Mouse (Mus musculus) frontal cortex, adult (tissue): ENCODE measurements around the gene Plac1.
A peak's percentile ranks its signal among the peaks of the same experiment; 100 is the strongest.
"Not testable (repeated sequence)": the region's sequence is repeated elsewhere in the genome, so short reads cannot be mapped to it uniquely, and the experiment has no call there.

ENCODE experiments used
- ATAC-seq: cut with Nextera tagmentation; 2 replicates; pipeline ENCODE4 v1.9.2; 2017; ENCODE audit warnings: mild to moderate bottlenecking, moderate library complexity, mixed read lengths; ENCODE audit not compliant: low TSS enrichment

Gene Plac1

GRCm38 (mm10) chrX:53240011-53240410 lies at the start of gene Plac1:
Gene Plac1, minus strand, starts transcription at chrX:53240111.
- ATAC-seq: no peak

- ATAC-seq: no peak
Measured at GRCm38 (mm10) chrX:53287924-53288323, 48.0 kb upstream of the Plac1 start.

DNA sequence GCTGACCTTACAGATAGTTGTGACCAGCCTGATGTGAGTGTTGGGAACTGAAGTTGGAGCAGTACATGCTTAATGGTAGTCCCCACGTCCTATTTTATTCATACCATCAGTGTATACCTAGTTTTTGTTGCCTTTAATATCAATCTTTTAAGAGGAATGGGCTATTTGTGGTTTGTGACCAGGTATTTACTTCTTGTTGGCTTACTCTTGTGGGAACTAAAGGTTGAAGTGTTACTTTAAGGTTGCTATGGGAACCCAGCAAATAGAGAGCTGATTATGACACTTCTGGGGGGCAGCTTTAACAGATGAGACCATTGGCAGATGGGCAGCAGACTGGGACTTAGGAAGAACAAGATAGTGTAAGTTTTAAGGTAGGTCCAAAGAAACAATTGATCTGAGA lies 33.2 kb upstream of the Plac1 start, which contains the start of gene Fam122c:
Fam122c (plus strand) TSS at position 301 of the 400 bp plus-strand sequence.
- ATAC-seq: no peak

DNA sequence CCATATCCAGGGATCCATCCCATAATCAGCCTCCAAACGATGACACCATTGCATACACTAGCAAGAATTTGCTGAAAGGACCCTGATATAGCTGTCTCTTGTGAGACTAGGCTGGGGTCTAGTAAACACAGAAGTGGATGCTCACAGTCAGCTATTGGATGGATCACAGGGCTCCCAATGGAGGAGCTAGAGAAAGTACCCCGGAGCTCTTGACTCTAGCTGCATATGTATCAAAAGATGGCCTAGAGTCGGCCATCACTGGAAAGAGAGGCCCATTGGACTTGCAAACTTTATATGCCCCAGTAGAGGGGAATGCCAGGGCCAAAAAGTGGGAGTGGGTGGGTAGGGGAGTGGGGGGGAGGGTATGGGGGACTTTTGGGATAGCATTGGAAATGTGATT lies 31.7 kb upstream of the Plac1 start:
- not testable (repeated sequence) for ATAC-seq

- 0 out of 2 replicates have a peak, but pooled peaks have one; percentile 5 for ATAC-seq
Measured at GRCm38 (mm10) chrX:53270063-53270432, 30.1 kb upstream of the Plac1 start.

DNA sequence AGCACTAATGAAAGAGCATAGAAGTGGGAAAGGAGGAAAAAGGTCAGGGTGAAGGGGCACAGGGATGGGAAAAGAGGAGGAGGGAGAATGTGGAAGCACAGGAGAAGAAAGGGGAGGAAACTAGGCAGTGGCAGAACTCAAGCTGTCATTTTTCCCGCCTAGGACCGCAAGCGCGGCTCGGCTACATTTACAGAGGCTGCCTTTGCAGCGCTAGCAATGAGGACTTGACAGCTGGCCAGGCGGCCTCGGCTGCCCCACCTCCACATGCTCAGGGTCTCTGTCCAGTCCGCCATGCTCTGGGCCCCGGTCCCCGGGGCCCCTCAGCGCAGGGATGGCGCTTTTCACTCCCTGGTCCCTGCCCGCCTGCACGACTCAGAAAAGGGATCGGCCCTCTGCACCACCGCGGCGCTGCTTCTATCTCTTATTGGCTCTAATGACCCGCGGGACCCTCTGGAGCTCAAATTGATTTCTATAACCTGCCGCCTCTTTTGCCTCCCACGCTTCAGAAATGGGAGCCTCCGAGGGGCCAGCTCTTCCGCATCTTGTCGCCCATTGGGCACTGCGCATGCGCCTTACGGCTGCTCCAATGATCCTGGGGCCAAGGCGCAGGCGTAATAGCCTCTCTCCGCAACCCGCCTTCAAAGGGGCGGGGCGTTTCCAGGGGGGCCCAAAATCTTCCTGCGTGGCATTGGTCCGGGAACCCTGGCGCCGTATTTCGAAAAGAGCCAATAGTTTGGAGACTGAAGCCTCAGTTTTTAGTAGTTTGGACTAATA lies 29.6 kb upstream of the Plac1 start, which contains the start of gene Fam122b:
Fam122b (minus strand) TSS at position 517 of the 774 bp plus-strand sequence.
- peak; percentile 99 for ATAC-seq

GRCm38 (mm10) chrX:53268856-53269255 lies 28.9 kb upstream of the Plac1 start:
- ATAC-seq: peak; percentile 84

GRCm38 (mm10) chrX:53266186-53266585 lies 26.3 kb upstream of the Plac1 start:
- no peak for ATAC-seq

- ATAC-seq: no peak
Measured at GRCm38 (mm10) chrX:53255195-53255594, 15.3 kb upstream of the Plac1 start.

- ATAC-seq: no peak
Measured at GRCm38 (mm10) chrX:53237971-53238370, 1.9 kb downstream of the Plac1 start.

DNA sequence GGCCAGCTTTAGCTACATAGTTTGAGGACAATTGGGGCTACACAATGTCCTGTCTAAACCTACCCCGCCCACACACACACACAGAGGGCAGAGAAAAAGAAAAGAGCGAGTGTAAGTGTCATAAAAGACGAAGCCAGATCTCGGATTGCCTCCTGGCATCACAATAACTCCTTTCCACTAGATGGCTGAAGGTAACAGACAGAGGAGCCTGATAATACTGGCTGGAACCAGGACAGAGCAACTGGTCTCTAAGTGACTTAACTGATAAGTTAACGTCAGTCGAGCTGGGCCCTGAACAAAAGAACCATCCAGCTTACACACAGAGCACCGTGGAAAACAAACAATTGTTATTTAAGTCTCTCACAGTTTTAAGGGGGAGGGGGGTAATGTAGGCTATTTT lies 3.5 kb downstream of the Plac1 start:
- ATAC-seq: no peak

DNA sequence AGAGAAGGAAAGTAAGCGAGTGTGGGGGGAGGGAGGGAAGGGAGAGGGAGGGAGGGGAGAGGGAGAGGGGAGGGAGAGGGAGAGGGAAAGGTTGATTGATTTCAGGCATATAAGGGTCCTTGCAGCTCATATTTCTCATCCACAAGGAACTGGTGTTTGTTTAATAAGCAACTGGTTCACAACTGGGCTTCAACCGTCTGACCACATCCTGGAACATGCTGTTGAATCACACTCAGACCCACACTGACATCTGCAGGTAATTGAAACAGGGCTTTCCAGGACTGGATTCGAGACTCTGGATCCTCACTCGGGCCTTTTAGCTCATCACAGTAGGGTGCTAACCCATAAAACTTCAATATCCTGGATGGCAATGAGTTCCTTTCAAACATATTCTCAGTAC lies 6.2 kb downstream of the Plac1 start:
- no peak for ATAC-seq

GRCm38 (mm10) chrX:53231965-53232364 lies 7.9 kb downstream of the Plac1 start:
- peak; percentile 74 for ATAC-seq

DNA sequence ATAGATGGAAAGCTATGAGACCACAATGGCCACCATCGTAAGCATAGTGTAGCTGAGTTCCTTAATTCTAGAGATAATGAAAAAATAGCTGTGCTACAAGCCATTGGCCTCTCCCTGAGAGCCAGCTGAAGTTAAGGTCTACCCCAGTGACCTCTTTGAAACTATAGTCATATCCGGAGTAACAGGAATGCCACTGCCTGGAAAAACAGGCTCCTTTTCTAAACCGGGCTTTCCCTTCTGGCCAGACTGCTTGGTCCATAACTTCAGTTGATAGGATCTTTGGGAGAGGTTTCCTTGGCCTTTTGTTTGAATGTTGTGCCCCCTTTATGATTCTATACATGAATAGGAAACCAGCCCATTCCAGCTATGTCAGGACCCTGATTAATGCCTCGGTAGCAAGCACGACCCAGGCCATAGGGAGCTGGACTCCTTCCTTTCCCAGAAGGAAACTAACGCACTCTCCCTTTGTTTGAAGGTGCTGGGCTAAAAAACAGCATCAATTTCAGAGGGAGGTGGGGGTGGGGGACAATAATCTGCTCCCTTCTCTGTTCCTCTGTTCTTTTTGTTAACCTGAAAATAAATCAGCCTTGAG lies 15.5 kb downstream of the Plac1 start:
- ATAC-seq: no peak

GRCm38 (mm10) chrX:53220855-53221254 lies 19.1 kb downstream of the Plac1 start:
- ATAC-seq: no peak

GRCm38 (mm10) chrX:53214557-53215229 lies 25.2 kb downstream of the Plac1 start:
- no peak for ATAC-seq

- peak; percentile 20; the same call in 1 of the 2 replicates for ATAC-seq
Measured at GRCm38 (mm10) chrX:53213838-53214237, 26.1 kb downstream of the Plac1 start.

DNA sequence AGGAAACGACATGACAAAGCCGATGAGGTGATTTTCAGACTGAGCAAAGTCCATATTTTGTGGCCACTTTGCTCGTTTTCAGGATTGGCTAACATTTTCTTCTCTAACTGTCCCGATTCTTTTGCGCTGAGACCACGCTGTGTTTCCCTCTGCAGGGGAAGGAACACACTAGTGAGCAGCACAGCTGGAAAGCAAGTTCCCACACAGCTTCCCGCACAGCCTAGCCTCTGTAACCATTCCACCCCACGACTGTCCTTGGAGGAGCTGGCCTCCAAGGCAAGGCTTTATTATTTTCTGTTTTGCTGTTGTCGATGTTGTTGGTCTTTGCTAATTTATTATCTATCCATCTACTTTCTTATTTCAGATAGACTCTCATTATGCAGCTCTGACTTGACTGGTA lies 27.4 kb downstream of the Plac1 start:
- no peak for ATAC-seq

DNA sequence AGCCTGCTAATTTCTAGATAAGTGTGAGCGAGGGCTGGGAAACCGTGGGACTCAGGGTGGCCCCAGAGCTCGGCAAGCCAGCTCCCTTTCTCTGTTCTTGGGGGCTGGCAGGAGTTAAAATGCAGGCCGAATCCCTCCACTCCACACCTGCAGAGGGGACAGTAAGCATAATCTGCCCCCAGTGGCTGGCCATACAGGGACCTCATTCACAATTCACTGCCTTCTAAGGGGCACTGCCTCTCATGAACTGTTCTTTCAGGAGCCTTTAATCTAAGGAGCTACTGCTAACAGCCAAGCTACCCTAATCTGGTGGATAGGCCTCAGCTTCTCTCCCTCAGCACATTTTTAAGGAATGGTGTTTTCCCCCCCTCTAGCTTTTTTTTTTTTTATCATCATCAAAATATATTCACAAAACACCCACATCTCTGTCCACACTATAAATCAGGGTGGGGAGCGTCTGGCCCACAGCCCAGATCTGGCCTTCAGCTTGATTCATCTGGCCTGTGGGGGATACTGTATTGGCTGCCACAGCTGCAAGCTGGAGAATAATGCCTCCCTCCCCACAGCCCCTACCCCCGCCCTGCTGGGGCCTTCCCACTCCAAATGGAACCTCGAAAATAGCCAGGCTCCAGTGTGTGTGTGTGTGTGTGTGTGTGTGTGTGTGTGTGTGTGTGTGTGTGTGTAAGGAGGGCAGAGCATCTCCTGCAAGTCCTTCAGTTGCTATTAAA lies 28.0 kb downstream of the Plac1 start:
- no peak; the same call in 1 of the 2 replicates for ATAC-seq

DNA sequence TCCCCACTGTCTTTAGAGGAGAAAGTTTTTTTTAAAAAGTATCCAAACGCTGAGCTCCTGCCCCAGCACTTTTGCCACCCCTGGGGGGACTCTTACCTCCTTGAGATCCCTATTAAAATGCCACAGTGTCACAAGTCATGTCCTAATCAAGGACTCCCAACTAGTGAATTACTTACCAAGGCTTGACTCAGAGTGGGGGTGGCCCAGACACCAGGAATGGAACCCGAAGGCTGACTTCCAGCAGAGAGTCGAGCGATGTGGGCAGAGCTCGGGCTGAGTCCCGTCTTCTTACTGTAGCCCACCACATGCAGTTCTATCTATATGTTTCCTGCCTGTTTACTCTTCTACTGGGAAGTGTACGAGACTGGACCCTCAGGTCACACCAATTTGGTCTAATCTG lies 30.5 kb downstream of the Plac1 start:
- ATAC-seq: no peak

GRCm38 (mm10) chrX:53204690-53205311 lies 35.1 kb downstream of the Plac1 start:
- no peak for ATAC-seq

- no peak for ATAC-seq
Measured at GRCm38 (mm10) chrX:53201616-53202015, 38.3 kb downstream of the Plac1 start.
